Mouse (Mus musculus) kidney, postnatal 0 days (tissue): Measurements from ENCODE around the gene Ring1. TPM values are rescaled to one million over a fixed set of nuclear protein-coding genes. Genes with fewer than 3 reads are reported as not detected.
A peak's percentile ranks its signal among the peaks of the same experiment; 100 is the strongest.
"Not testable (repeated sequence)": the region's sequence is repeated elsewhere in the genome, so short reads cannot be mapped to it uniquely, and the experiment has no call there.

ENCODE experiments used
- ATAC-seq: fragments of 200-750 bp; cut with Nextera tagmentation; replicated peaks from 2 replicates; pipeline ENCODE4 v1.8.0; 2017; ENCODE audit warnings: low read depth, moderate number of reproducible peaks, moderate TSS enrichment, moderate library complexity; ENCODE audit not compliant: low FRiP score
- DNase-seq: peaks from one replicate; pipeline ENCODE4 v3.0.0-alpha.2; 2016; ENCODE audit warnings: low spot score
- H3K27ac ChIP-seq: fragments of 300-500 bp; sonication (generic); 2 replicates; pipeline ENCODE4 v1.5.1; 2014; ENCODE audit warnings: mild to moderate bottlenecking
- H3K27me3 ChIP-seq: fragments of 300-500 bp; sonication (generic); 2 replicates; pipeline ENCODE4 v1.6.1; 2014; ENCODE audit warnings: low read length, mixed read lengths; ENCODE audit not compliant: insufficient read depth
- H3K36me3 ChIP-seq: fragments of 300-500 bp; sonication (generic); 2 replicates; pipeline ENCODE4 v1.6.1; 2014; ENCODE audit warnings: low read length, mixed read lengths; ENCODE audit not compliant: insufficient read depth
- H3K4me1 ChIP-seq: fragments of 300-500 bp; sonication (generic); replicated peaks from 2 replicates; pipeline ENCODE4 v1.6.1; 2014; ENCODE audit warnings: antibody characterized with exemption, low read length, mixed read lengths; ENCODE audit not compliant: insufficient read depth
- H3K4me2 ChIP-seq: fragments of 300-500 bp; sonication (generic); 2 replicates; pipeline ENCODE4 v1.6.1; 2014; ENCODE audit warnings: mild to moderate bottlenecking, low read length, moderate library complexity, mixed read lengths
- H3K4me3 ChIP-seq: fragments of 300-500 bp; sonication (generic); replicated peaks from 2 replicates; pipeline ENCODE4 v1.5.1; 2014; ENCODE audit warnings: low read depth, low read length
- H3K9ac ChIP-seq: fragments of 300-500 bp; sonication (generic); 2 replicates; pipeline ENCODE4 v1.6.1; 2014; ENCODE audit warnings: low read depth, low read length
- H3K9me3 ChIP-seq: fragments of 300-500 bp; sonication (generic); replicated peaks from 2 replicates; pipeline ENCODE4 v1.6.1; 2016; ENCODE audit warnings: low read length, inconsistent platforms, mixed read lengths
- CTCF ChIP-seq: IDR thresholded peaks from 2 replicates; pipeline ENCODE4 v1.5.1; 2016; ENCODE audit warnings: antibody characterized with exemption, low read depth, mild to moderate bottlenecking, moderate library complexity
- WGBS: fragments of 180-500 bp; shearing (Covaris S2); extraction: QIAGEN DNeasy Blood & Tissue Kit; methylation state at CpG from one replicate; pipeline ENCODE4 v1.1.7; 2014; 5-methylcytosine and 5-hydroxymethylcytosine counted together
- polyA plus RNA-seq: library from polyadenylated mRNA; unstranded; fragments of >200 nt; fragmentation: Nextera tagmentation; extraction: Ambion mirVana; gene quantifications from 2 replicates; pipeline ENCODE4 v1.2.1, GENCODE M21; 2015

Ring1 gene
- polyA plus RNA-seq, 1 experiment from 2014 or later, result 23.3 TPM

- H3K4me3 ChIP-seq, result peak within 1 kb of the TSS; percentile 64
- H3K4me2 ChIP-seq, result peak within 1 kb of the TSS; percentile 99
- H3K27me3 ChIP-seq, result no peaks in the 10 kb centered on the region
- no peaks in the 10 kb centered on the region for H3K36me3 ChIP-seq
- H3K9ac ChIP-seq, result peak within 1 kb of the TSS; percentile 47
- no peak within 1 kb of the TSS for H3K27ac ChIP-seq
- H3K9me3 ChIP-seq, result no peaks in the 10 kb centered on the region
- no peaks in the 10 kb centered on the region for H3K4me1 ChIP-seq
- no peak for TF ChIP-seq CTCF
- WGBS, result 0% methylated on average over 26 of the region's 30 CpGs
- ATAC-seq, result peak; percentile 93
- DNase-seq, result peak; percentile 85
Measured at GRCm38 (mm10) chr17:34000150-34000537, 24.3 kb downstream of the Ring1 start, which contains the start of gene H2-K1. H2-K1 (minus strand) TSS chr17:34000347.

- Histone ChIP-seq H3K4me1 (no peaks in the 10 kb centered on the region), H3K4me3 (peak overlapping the region; percentile 64), H3K4me2 (peak overlapping the region; percentile 99), H3K27me3 (no peaks in the 10 kb centered on the region), H3K27ac (no peak overlapping the region), H3K9ac (peak overlapping the region; percentile 47), H3K9me3 (no peaks in the 10 kb centered on the region), H3K36me3 (no peaks in the 10 kb centered on the region)
- ATAC-seq, result peak; percentile 38
- no peak for DNase-seq
- 2% methylated on average over 83 of the region's 87 CpGs for WGBS
- TF ChIP-seq CTCF, result no peak
Measured at GRCm38 (mm10) chr17:33999341-34000149, 24.9 kb downstream of the Ring1 start.

GRCm38 (mm10) chr17:33998697-33999096 lies 25.8 kb downstream of the Ring1 start:
- not testable (repeated sequence) for H3K27ac ChIP-seq, H3K4me3 ChIP-seq, DNase-seq, H3K9ac ChIP-seq, H3K36me3 ChIP-seq, H3K4me2 ChIP-seq, ATAC-seq, H3K27me3 ChIP-seq, H3K9me3 ChIP-seq, H3K4me1 ChIP-seq
- WGBS, result 55% methylated on average over 5 of the region's 5 CpGs

- H3K9me3 ChIP-seq, H3K4me2 ChIP-seq, ATAC-seq, DNase-seq, H3K4me1 ChIP-seq, H3K27ac ChIP-seq, H3K36me3 ChIP-seq, H3K4me3 ChIP-seq, H3K27me3 ChIP-seq, H3K9ac ChIP-seq: not testable (repeated sequence)
- 85% methylated on average over 2 of the region's 2 CpGs for WGBS
Measured at GRCm38 (mm10) chr17:33997025-33997424, 27.5 kb downstream of the Ring1 start.

GRCm38 (mm10) chr17:33995651-33996050 lies 28.8 kb downstream of the Ring1 start:
- Histone ChIP-seq H3K9me3 (no peaks in the 10 kb centered on the region), H3K4me2 (no peak overlapping the region), H3K27me3 (no peaks in the 10 kb centered on the region), H3K9ac (no peak overlapping the region), H3K4me1 (no peaks in the 10 kb centered on the region), H3K27ac (no peak overlapping the region), H3K36me3 (no peaks in the 10 kb centered on the region), H3K4me3 (no peak overlapping the region)
- ATAC-seq, result no peak
- no peak for TF ChIP-seq CTCF
- no peak for DNase-seq
- WGBS, result 30% methylated on average over 3 of the region's 3 CpGs

- no peak overlapping the region for H3K27ac ChIP-seq
- H3K4me1 ChIP-seq, result no peaks in the 10 kb centered on the region
- no peaks in the 10 kb centered on the region for H3K27me3 ChIP-seq
- ATAC-seq (no peak), DNase-seq (no peak)
- H3K9me3 ChIP-seq, result no peaks in the 10 kb centered on the region
- H3K36me3 ChIP-seq, result no peaks in the 10 kb centered on the region
- 93% methylated on average over 8 of the region's 8 CpGs for WGBS
- no peak for TF ChIP-seq CTCF
- H3K9ac ChIP-seq, result no peak overlapping the region
- H3K4me3 ChIP-seq, result no peak overlapping the region
- H3K4me2 ChIP-seq, result no peak overlapping the region
Measured at GRCm38 (mm10) chr17:33994959-33995358, 29.5 kb downstream of the Ring1 start.
